Mouse (Mus musculus): ENCODE measurements around the gene Got2. TPM values are rescaled to one million over a fixed set of nuclear protein-coding genes. Genes with fewer than 3 reads are reported as not detected.

Got2 gene
- total and polyA plus RNA-seq, 3 experiments: 105 to 421 (median 179) TPM

DNA sequence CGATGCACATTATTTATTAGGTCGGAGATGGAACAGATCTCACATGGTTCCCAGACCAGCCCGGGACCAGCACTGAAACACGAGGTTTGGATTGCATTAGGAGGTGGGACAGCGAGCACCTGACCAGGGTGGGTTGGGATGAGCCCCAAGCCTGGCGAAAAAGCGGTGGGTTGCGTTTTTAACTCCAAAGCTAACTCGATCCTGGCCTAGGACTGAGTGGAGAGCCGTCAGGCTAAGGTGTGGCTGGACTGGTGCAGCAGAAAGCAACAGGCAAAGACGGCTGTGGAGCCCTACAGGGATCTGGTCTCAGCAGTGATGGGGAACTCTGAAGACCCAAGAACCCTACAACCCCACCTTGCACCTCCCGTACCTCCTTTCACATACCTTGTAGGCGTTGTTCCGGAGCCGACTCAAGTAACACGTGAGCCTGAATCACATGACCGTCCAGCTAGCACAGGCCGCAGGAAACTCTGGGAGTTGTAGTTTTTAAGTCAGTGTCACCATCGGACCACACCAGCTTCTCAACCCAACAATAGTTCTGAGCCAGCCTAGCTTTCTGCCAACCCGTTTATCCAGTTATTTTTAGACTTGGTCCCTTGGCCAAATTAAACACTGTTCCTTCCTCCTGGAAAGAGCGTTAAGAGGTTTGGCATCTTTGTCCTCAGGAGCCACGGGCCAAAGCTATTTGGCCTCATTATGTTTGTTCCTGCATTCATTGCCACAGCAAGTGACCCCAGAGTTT lies 35.1 kb downstream of the Got2 start, which contains the start of gene Slc38a7 (continued):
- TF ChIP-seq MAZ (IDR thresholded peaks at IDR 0.05; ENCODE audit: low read depth, low read length) (no peak), BHLHE40 (IDR thresholded peaks at IDR 0.05; ENCODE audit: borderline replicate concordance, low read depth, low read length) (peak; percentile 72; the same call in 1 of the 2 replicates), GATA1 (IDR thresholded peaks at IDR 0.05; ENCODE audit: low read depth, low read length) (no peak), CTCF (IDR thresholded peaks at IDR 0.05 in 2 of 3, conservative IDR thresholded peaks at IDR 0.05 in 1 of 3; ENCODE audit: control insufficient read depth in 1 of 3, insufficient read depth in 1 of 3, low read depth in 2 of 3, low read length in 3 of 3, poor library complexity in 1 of 3, severe bottlenecking in 1 of 3) (no peak), KAT2A (conservative IDR thresholded peaks at IDR 0.05; ENCODE audit: low read depth, low read length) (no peak; the same call in 1 of the 2 replicates), MXI1 (IDR thresholded peaks at IDR 0.05; ENCODE audit: low read depth, low read length) (peak; percentile 88), ZC3H11A (IDR thresholded peaks at IDR 0.05; ENCODE audit: low read depth, low read length) (no peak), TAL1 (IDR thresholded peaks at IDR 0.05; ENCODE audit: low read length) (no peak), RAD21 (IDR thresholded peaks at IDR 0.05; ENCODE audit: low read depth, low read length) (no peak), E2F4 (IDR thresholded peaks at IDR 0.05; ENCODE audit: borderline replicate concordance, low read depth, low read length) (no peak), ZKSCAN1 (IDR thresholded peaks at IDR 0.05; ENCODE audit: low read depth, low read length) (no peak)

- TF ChIP-seq ZNF384 (IDR thresholded peaks at IDR 0.05; ENCODE audit: low read depth, low read length) (no peak), RCOR1 (IDR thresholded peaks at IDR 0.05; ENCODE audit: low read depth, low read length) (peak; percentile 63), CTCF (IDR thresholded peaks at IDR 0.05 in 2 of 3, conservative IDR thresholded peaks at IDR 0.05 in 1 of 3; ENCODE audit: control insufficient read depth in 1 of 3, insufficient read depth in 1 of 3, low read depth in 2 of 3, low read length in 3 of 3, poor library complexity in 1 of 3, severe bottlenecking in 1 of 3) (peak in 1 of 3 experiments; percentile 30; a peak in 2 of 6 replicates), USF1 (IDR thresholded peaks at IDR 0.05; ENCODE audit: low read depth, low read length) (no peak), UBTF (IDR thresholded peaks at IDR 0.05; ENCODE audit: borderline replicate concordance, insufficient read depth, low read depth, low read length) (no peak), GATA1 (IDR thresholded peaks at IDR 0.05; ENCODE audit: low read depth, low read length) (no peak), EP300 (IDR thresholded peaks at IDR 0.05; ENCODE audit: low read depth in 1 of 2, low read length in 2 of 2) (0 out of 4 replicates have a peak, but pooled peaks of 1 of the 2 experiments have one; percentile 38), CHD1 (IDR thresholded peaks at IDR 0.05; ENCODE audit: low read depth, low read length) (no peak), NELFE (IDR thresholded peaks at IDR 0.05; ENCODE audit: low read depth, low read length) (no peak), MEF2A (IDR thresholded peaks at IDR 0.05; ENCODE audit: extremely low read depth, insufficient replicate concordance, low read depth, low read length, poor library complexity, severe bottlenecking) (no peak), POLR2AphosphoS5 (IDR thresholded peaks at IDR 0.05; ENCODE audit: borderline replicate concordance, low read depth, low read length) (no peak), CHD2 (IDR thresholded peaks at IDR 0.05; ENCODE audit: low read length) (no peak), ETS1 (IDR thresholded peaks at IDR 0.05; ENCODE audit: low read depth, low read length) (peak; percentile 51; the same call in 1 of the 2 replicates), HCFC1 (IDR thresholded peaks at IDR 0.05; ENCODE audit: low read depth, low read length) (no peak), MXI1 (IDR thresholded peaks at IDR 0.05; ENCODE audit: low read depth, low read length) (peak; percentile 27; the same call in 1 of the 2 replicates), ELF1 (IDR thresholded peaks at IDR 0.05; ENCODE audit: low read depth, low read length) (no peak), TBP (IDR thresholded peaks at IDR 0.05; ENCODE audit: low read depth, low read length) (no peak)
- Histone ChIP-seq H3K27me3 (ENCODE audit: control insufficient read depth in 1 of 2, insufficient read depth in 2 of 2, low read length in 2 of 2) (no peaks in the 10 kb centered on the region; a peak in 1 of 4 replicates), H3K9ac (ENCODE audit: control insufficient read depth, low read depth, low read length, poor library complexity, severe bottlenecking) (peak overlapping the region; percentile 71; the same call in 1 of the 2 replicates), H3K9me3 (replicated peaks; ENCODE audit: insufficient read depth, low read length) (no peaks in the 10 kb centered on the region), H3K36me3 (ENCODE audit: control insufficient read depth in 1 of 2, insufficient read depth in 2 of 2, low read length in 2 of 2) (peaks cover 0 to 11% of the 10 kb centered on the region in 2 experiments; a peak in 2 of 4 replicates), H3K4me1 (ENCODE audit: control insufficient read depth in 1 of 2, insufficient read depth in 2 of 2, low read length in 2 of 2) (peaks cover 4 to 22% of the 10 kb centered on the region in 2 experiments), H3K27ac (ENCODE audit: control insufficient read depth, low read depth, low read length) (no peak overlapping the region), H3K79me2 (ENCODE audit: control insufficient read depth, insufficient read depth, low read length, poor library complexity) (peaks cover 3% of the 10 kb centered on the region; the same call in 1 of the 2 replicates), H3K4me3 (ENCODE audit: control insufficient read depth in 1 of 2, insufficient read depth in 1 of 2, low read depth in 2 of 2, low read length in 2 of 2) (peak overlapping the region; percentile 63 to 85; a peak in 3 of 4 replicates)
- DNase-seq (ENCODE audit: low read depth, low spot score): peak; percentile 59
Measured at GRCm38 (mm10) chr8:95852290-95852689, 36.1 kb downstream of the Got2 start.
